Mouse (Mus musculus): ENCODE measurements at regions not wholly inside any gene's neighbourhood (a gene's known extent, or its start where the extent isn't known, plus 50 kb on each side); places are given as distances from the start of the nearest gene placed in this dataset.

DNA sequence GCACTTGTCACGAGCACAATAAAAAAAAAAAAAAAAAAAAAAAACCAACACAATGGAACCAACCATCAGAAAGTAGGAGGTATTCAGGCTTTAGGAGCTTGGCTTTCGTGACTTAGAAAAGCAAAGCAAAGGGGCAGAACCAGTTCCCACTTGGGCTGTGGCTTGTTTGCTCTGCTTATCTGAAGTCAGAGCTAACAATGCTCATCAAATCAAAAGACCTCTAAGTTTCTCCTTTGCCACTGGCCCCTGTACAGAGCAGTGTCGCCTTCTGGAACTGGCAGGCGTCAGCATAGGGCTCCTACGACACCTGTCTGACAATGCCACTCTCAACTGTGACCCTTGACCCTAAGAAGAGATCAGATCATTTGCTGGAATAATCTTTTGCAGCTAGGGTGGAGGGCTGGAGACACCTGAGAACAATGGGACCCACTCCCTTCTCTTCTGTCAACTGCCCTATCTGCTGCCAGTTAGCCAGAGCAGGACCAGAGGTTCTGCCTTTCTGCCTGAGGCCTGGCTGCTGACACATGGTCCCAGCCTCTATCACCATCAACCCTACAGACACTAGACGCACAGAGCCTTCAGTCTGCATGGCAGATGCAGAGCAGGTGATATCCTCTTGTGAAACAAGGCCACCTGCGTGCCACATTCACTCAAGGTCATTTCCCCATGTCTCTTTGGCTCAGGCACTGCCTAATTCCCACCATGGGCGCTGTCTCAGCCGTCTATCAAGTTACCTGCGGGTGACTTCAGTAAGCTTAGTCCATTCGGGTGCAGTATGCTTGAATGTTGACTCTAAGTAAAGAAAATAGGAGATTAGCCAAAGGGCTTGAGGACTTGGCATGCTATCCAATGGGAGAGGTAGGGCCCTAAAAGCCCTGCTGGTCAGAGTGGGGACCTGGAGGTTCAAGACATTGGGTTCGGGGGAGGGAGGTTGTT, 136.1 kb upstream of the Zfp703 start:
- no peak overlapping the region for H3K4me3 ChIP-seq (ENCODE audit: insufficient read depth, poor library complexity, severe bottlenecking)
- TF ChIP-seq CEBPB (IDR thresholded peaks at IDR 0.05; ENCODE audit: low read depth) (no peak), MYOG (IDR thresholded peaks at IDR 0.05; ENCODE audit: control insufficient read depth, extremely low read depth, insufficient read length) (no peak)
- H3ac ChIP-seq (ENCODE audit: control insufficient read depth, insufficient read length, low read depth): no peak overlapping the region
- no peaks in the 10 kb centered on the region for H3K79me2 ChIP-seq (ENCODE audit: control insufficient read depth, insufficient read depth)
- H3K79me3 ChIP-seq (ENCODE audit: low read depth): no peaks in the 10 kb centered on the region
- H3K36me3 ChIP-seq (ENCODE audit: control insufficient read depth, insufficient read depth): no peaks in the 10 kb centered on the region
- H3K27me3 ChIP-seq (ENCODE audit: control insufficient read depth, insufficient read depth, insufficient read length): no peaks in the 10 kb centered on the region

DNA sequence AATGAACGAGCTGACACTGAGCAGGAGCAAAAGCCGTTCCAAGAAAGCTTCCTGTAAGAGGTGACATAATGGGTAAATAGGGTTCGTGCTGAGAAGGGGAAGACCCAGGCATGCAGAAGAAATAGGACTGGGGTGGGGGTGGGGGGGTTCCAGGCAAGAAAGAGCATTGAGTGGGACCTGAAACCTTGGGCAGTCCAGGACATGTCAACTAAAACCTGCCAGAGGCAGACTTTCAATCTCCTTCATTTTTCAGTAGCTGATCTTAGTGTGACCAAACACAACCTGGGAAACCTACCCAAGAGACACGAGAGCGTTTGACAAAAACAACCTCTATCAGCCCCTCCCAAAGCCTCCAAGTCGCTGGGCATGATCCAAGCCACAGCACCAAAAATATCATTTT, 133.4 kb upstream of the Zfp703 start:
- H3ac ChIP-seq (ENCODE audit: control insufficient read depth, insufficient read length, low read depth): no peak overlapping the region
- H3K27me3 ChIP-seq (ENCODE audit: control insufficient read depth, insufficient read depth, insufficient read length): no peaks in the 10 kb centered on the region
- no peaks in the 10 kb centered on the region for H3K79me2 ChIP-seq (ENCODE audit: control insufficient read depth, insufficient read depth)
- H3K36me3 ChIP-seq (ENCODE audit: control insufficient read depth, insufficient read depth): no peaks in the 10 kb centered on the region
- H3K79me3 ChIP-seq (ENCODE audit: low read depth): no peaks in the 10 kb centered on the region
- no peak overlapping the region for H3K4me3 ChIP-seq (ENCODE audit: insufficient read depth, poor library complexity, severe bottlenecking)
- TF ChIP-seq CTCF (IDR thresholded peaks at IDR 0.05; ENCODE audit: control insufficient read depth, insufficient read depth, insufficient read length) (no peak), FOSL1 (IDR thresholded peaks at IDR 0.05; ENCODE audit: insufficient read depth, low read length, poor library complexity, severe bottlenecking) (no peak), MYOD1 (IDR thresholded peaks at IDR 0.05; ENCODE audit: control insufficient read depth, insufficient read length, low read depth) (no peak), MAX (IDR thresholded peaks at IDR 0.05) (no peak), MYOG (IDR thresholded peaks at IDR 0.05; ENCODE audit: control insufficient read depth, extremely low read depth, insufficient read length) (no peak), USF1 (IDR thresholded peaks at IDR 0.05; ENCODE audit: low read depth) (no peak), CEBPB (IDR thresholded peaks at IDR 0.05; ENCODE audit: low read depth) (no peak)

- no peak overlapping the region for H3K4me3 ChIP-seq (ENCODE audit: insufficient read depth, poor library complexity, severe bottlenecking)
- no peaks in the 10 kb centered on the region for H3K79me3 ChIP-seq (ENCODE audit: low read depth)
- no peaks in the 10 kb centered on the region for H3K36me3 ChIP-seq (ENCODE audit: control insufficient read depth, insufficient read depth)
- no peak overlapping the region for H3ac ChIP-seq (ENCODE audit: control insufficient read depth, insufficient read length, low read depth)
- TF ChIP-seq MYOD1 (IDR thresholded peaks at IDR 0.05; ENCODE audit: control insufficient read depth, insufficient read length, low read depth) (no peak), FOSL1 (IDR thresholded peaks at IDR 0.05; ENCODE audit: insufficient read depth, low read length, poor library complexity, severe bottlenecking) (no peak), CTCF (IDR thresholded peaks at IDR 0.05; ENCODE audit: control insufficient read depth, insufficient read depth, insufficient read length) (no peak), MYOG (IDR thresholded peaks at IDR 0.05; ENCODE audit: control insufficient read depth, extremely low read depth, insufficient read length) (no peak), CEBPB (IDR thresholded peaks at IDR 0.05; ENCODE audit: low read depth) (no peak), MAX (IDR thresholded peaks at IDR 0.05) (no peak), USF1 (IDR thresholded peaks at IDR 0.05; ENCODE audit: low read depth) (no peak)
- no peaks in the 10 kb centered on the region for H3K27me3 ChIP-seq (ENCODE audit: control insufficient read depth, insufficient read depth, insufficient read length)
- H3K79me2 ChIP-seq (ENCODE audit: control insufficient read depth, insufficient read depth): no peaks in the 10 kb centered on the region
Measured at GRCm38 (mm10) chr8:26844132-26844808, 132.9 kb upstream of the Zfp703 start.

DNA sequence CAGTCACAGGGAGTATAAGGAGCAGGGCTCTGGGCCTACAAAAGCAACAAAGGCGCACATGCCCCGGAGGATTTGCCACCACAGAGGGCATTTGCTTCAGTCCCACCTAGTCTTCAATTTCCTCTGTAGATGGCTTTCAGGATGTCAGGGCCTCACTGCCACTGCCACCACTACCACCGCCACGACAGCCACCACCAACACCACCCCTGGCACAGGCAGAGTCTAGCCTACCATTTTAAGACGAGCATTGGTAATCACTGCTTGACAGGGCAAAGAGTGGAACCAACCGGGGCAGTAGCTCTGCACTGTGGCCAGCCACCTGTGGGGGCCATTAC, 132.3 kb upstream of the Zfp703 start:
- Histone ChIP-seq H3K79me3 (ENCODE audit: low read depth) (no peaks in the 10 kb centered on the region), H3K36me3 (ENCODE audit: control insufficient read depth, insufficient read depth) (no peaks in the 10 kb centered on the region), H3K4me3 (ENCODE audit: insufficient read depth, poor library complexity, severe bottlenecking) (no peak overlapping the region), H3K79me2 (ENCODE audit: control insufficient read depth, insufficient read depth) (no peaks in the 10 kb centered on the region), H3ac (ENCODE audit: control insufficient read depth, insufficient read length, low read depth) (no peak overlapping the region), H3K27me3 (ENCODE audit: control insufficient read depth, insufficient read depth, insufficient read length) (no peaks in the 10 kb centered on the region)
- TF ChIP-seq USF1 (IDR thresholded peaks at IDR 0.05; ENCODE audit: low read depth): no peak
- TF ChIP-seq MYOD1 (IDR thresholded peaks at IDR 0.05; ENCODE audit: control insufficient read depth, insufficient read length, low read depth): no peak
- TF ChIP-seq MYOG (IDR thresholded peaks at IDR 0.05; ENCODE audit: control insufficient read depth, extremely low read depth, insufficient read length): no peak

GRCm38 (mm10) chr8:26845481-26846194, 131.5 kb upstream of the Zfp703 start:
- H3K36me3 ChIP-seq (ENCODE audit: control insufficient read depth, insufficient read depth): no peaks in the 10 kb centered on the region
- no peak overlapping the region for H3ac ChIP-seq (ENCODE audit: control insufficient read depth, insufficient read length, low read depth)
- no peaks in the 10 kb centered on the region for H3K79me3 ChIP-seq (ENCODE audit: low read depth)
- H3K27me3 ChIP-seq (ENCODE audit: control insufficient read depth, insufficient read depth, insufficient read length): no peaks in the 10 kb centered on the region
- no peak overlapping the region for H3K4me3 ChIP-seq (ENCODE audit: insufficient read depth, poor library complexity, severe bottlenecking)
- TF ChIP-seq CEBPB (IDR thresholded peaks at IDR 0.05; ENCODE audit: low read depth): no peak
- no peak for TF ChIP-seq MYOG (IDR thresholded peaks at IDR 0.05; ENCODE audit: control insufficient read depth, extremely low read depth, insufficient read length)
- no peak for TF ChIP-seq USF1 (IDR thresholded peaks at IDR 0.05; ENCODE audit: low read depth)
- TF ChIP-seq MAX (IDR thresholded peaks at IDR 0.05): no peak
- TF ChIP-seq FOSL1 (IDR thresholded peaks at IDR 0.05; ENCODE audit: insufficient read depth, low read length, poor library complexity, severe bottlenecking): no peak
- no peak for TF ChIP-seq CTCF (IDR thresholded peaks at IDR 0.05; ENCODE audit: control insufficient read depth, insufficient read depth, insufficient read length)
- no peak for TF ChIP-seq MYOD1 (IDR thresholded peaks at IDR 0.05; ENCODE audit: control insufficient read depth, insufficient read length, low read depth)
- H3K79me2 ChIP-seq (ENCODE audit: control insufficient read depth, insufficient read depth): no peaks in the 10 kb centered on the region

Data from C2C12 (cell line).